Mouse (Mus musculus) midbrain, embryonic 11.5 days (tissue): Measurements from ENCODE around the gene Ddit4. TPM values are rescaled to one million over a fixed set of nuclear protein-coding genes. Genes with fewer than 3 reads are reported as not detected.

Source experiments
- ATAC-seq: fragments of 200-750 bp; cut with Nextera tagmentation; 2 replicates; pipeline ENCODE4 v1.8.0; 2017; ENCODE audit warnings: moderate TSS enrichment, moderate library complexity; ENCODE audit not compliant: low FRiP score
- DNase-seq: peaks from one replicate; pipeline ENCODE4 v3.0.0; 2015; ENCODE audit warnings: low spot score; ENCODE audit errors: missing footprints
- H3K27ac ChIP-seq: fragments of 300-500 bp; sonication (generic); 2 replicates; pipeline ENCODE4 v1.5.1; 2014; ENCODE audit warnings: low read depth, low read length
- H3K27me3 ChIP-seq: fragments of 300-500 bp; sonication (generic); 2 replicates; pipeline ENCODE4 v1.6.1; 2014; ENCODE audit warnings: mild to moderate bottlenecking, low read length, moderate library complexity, mixed read lengths; ENCODE audit not compliant: control insufficient read depth, insufficient read depth
- H3K36me3 ChIP-seq: fragments of 300-500 bp; sonication (generic); 2 replicates; pipeline ENCODE4 v1.6.1; 2014; ENCODE audit warnings: mild to moderate bottlenecking, low read length, moderate library complexity, mixed read lengths; ENCODE audit not compliant: control insufficient read depth, insufficient read depth
- H3K4me1 ChIP-seq: fragments of 300-500 bp; sonication (generic); 2 replicates; pipeline ENCODE4 v1.6.1; 2014; ENCODE audit warnings: low read length; ENCODE audit not compliant: control insufficient read depth, insufficient read depth
- H3K4me2 ChIP-seq: fragments of 300-500 bp; sonication (generic); 2 replicates; pipeline ENCODE4 v1.6.1; 2014; ENCODE audit warnings: mild to moderate bottlenecking, moderate library complexity
- H3K4me3 ChIP-seq: fragments of 300-500 bp; sonication (generic); 2 replicates; pipeline ENCODE4 v1.5.1; 2014; ENCODE audit warnings: low read depth, low read length
- H3K9ac ChIP-seq: fragments of 300-500 bp; sonication (generic); 2 replicates; pipeline ENCODE4 v1.6.1; 2014; ENCODE audit warnings: low read length
- H3K9me3 ChIP-seq: fragments of 300-500 bp; sonication (generic); 2 replicates; pipeline ENCODE4 v1.6.1; 2016; ENCODE audit warnings: low read length; ENCODE audit not compliant: control insufficient read depth
- WGBS: fragments of 180-500 bp; shearing (Covaris S2); extraction: QIAGEN DNeasy Blood & Tissue Kit; methylation state at CpG from one replicate; pipeline ENCODE4 v1.1.7; 2014; 5-methylcytosine and 5-hydroxymethylcytosine counted together
- polyA plus RNA-seq: library from polyadenylated mRNA; unstranded; fragments of >200 nt; fragmentation: Nextera tagmentation; extraction: Ambion mirVana; gene quantifications from 2 replicates; pipeline ENCODE4 v1.2.1, GENCODE M21; 2014

The Ddit4 gene
- polyA plus RNA-seq, 1 experiment from 2014 or later, result 4.5 TPM

- Histone ChIP-seq H3K36me3 (no peaks in the 10 kb centered on the region), H3K4me3 (no peak overlapping the region), H3K27ac (no peak overlapping the region; the same call in 1 of the 2 replicates), H3K9ac (no peak overlapping the region), H3K4me2 (no peak overlapping the region), H3K9me3 (no peaks in the 10 kb centered on the region), H3K4me1 (peaks cover 15% of the 10 kb centered on the region), H3K27me3 (no peaks in the 10 kb centered on the region)
- peak; percentile 87 for DNase-seq
- 75% methylated on average over 8 of the region's 8 CpGs for WGBS
- ATAC-seq, result no peak
These were observed 14.2 kb upstream of the Ddit4 start for GRCm38 (mm10) chr10:59965788-59966187.

DNA sequence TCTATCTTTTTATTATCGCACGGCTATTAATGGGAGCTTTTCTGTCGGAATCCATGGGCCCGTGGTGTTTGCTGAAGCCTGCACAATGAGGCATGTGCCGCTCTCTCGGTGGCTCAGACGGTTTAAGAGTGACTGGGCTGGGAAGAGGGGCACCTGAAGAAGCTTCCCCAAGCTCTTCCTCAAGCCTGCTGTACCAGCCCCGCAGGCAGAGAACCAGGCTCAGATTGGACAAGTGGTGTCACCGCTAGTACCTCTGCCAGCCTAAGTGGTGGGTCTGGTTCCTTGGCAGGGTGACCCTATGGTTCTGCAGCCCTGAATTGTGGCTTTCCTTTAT, 13.7 kb upstream of the Ddit4 start:
- H3K4me3 ChIP-seq, result no peak overlapping the region
- H3K4me1 ChIP-seq, result peaks cover 12% of the 10 kb centered on the region

DNA sequence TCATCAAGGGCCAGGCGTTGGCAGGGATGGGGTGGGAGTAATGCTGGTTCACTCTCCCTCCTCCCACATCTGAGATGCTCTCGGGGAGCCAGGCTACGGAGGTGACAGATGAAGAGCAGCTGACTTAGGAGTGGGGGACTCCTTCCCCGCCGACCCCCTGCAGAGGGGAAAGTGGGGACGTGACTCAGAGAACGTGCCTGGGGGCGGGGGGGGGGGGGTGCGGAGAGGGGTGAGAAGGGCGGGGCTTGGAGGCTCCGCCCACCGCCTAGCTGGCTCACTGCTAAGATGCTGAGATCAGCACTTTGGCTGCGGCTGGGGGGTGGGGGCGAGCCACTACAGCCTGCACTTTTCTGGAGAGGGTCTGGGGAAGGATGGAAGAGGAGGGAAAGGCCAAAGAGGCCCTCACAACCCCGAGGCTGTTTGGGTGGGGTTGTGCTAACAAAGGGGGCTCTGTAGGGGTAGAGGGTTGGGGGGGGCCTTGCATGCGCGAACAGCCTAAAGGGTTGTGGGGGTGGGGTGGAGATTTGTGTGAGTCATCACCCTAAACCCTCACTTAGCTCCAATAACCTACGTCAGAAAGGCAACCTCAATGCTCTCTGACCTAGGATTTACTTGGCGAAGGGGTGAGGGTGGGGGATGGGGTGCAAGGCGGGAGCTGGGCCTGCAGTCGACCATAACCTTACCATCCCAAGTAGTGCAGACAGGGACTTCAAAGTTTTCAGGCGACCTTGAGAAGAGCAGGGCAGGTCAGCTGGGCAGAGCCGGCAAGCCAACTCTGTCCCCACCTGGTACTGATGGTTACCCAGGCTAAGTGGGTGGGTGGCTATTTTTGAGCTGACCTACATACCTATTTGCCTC, 13.1 kb upstream of the Ddit4 start:
- 2% methylated on average over 20 of the region's 23 CpGs for WGBS

More for the DNA sequence above, 13.7 kb upstream of the Ddit4 start:
- H3K27ac ChIP-seq, result no peak overlapping the region; the same call in 1 of the 2 replicates
- H3K36me3 ChIP-seq, result no peaks in the 10 kb centered on the region
- no peaks in the 10 kb centered on the region for H3K27me3 ChIP-seq
- H3K9me3 ChIP-seq, result no peaks in the 10 kb centered on the region
- no peak overlapping the region for H3K4me2 ChIP-seq
- 29% methylated on average over 9 of the region's 9 CpGs for WGBS
- no peak for ATAC-seq
- peak; percentile 85 for DNase-seq
- no peak overlapping the region for H3K9ac ChIP-seq

DNA sequence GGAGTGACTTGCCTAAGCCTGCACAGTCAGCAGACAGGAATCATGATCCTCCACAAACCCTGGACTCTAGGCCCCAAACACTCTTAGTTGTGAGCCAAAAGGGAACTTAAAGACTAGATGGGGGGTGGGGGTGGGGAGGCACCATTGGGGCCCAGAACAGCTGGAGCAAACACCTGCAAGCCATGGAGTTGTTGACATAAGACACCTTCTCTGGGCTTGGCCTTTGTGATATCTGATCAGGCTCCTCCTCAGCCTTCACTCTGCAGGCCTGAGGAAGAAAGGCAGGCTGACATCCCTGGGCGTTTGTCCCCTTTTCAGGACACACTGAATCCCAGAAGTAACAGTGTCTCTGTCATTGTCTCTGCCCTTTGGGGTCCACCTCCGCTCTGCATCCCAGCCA, 12.0 kb upstream of the Ddit4 start:
- H3K9ac ChIP-seq, result no peak overlapping the region
- no peaks in the 10 kb centered on the region for H3K9me3 ChIP-seq
- H3K4me3 ChIP-seq, result no peak overlapping the region
- H3K36me3 ChIP-seq, result no peaks in the 10 kb centered on the region
- H3K4me1 ChIP-seq, result peaks cover 9% of the 10 kb centered on the region
- ATAC-seq, result no peak
- H3K4me2 ChIP-seq, result no peak overlapping the region
- H3K27ac ChIP-seq, result no peak overlapping the region
- no peak for DNase-seq
- H3K27me3 ChIP-seq, result no peaks in the 10 kb centered on the region
- 37% methylated on average over 2 of the region's 2 CpGs for WGBS

More for the DNA sequence above, 13.1 kb upstream of the Ddit4 start:
- H3K36me3 ChIP-seq, result no peaks in the 10 kb centered on the region
- peak; percentile 81 for ATAC-seq
- peak overlapping the region; percentile 17; the same call in 1 of the 2 replicates for H3K9ac ChIP-seq
- H3K4me3 ChIP-seq, result peak overlapping the region; percentile 1; the same call in 1 of the 2 replicates
- no peaks in the 10 kb centered on the region for H3K27me3 ChIP-seq
- H3K4me2 ChIP-seq, result peak overlapping the region; percentile 30
- no peaks in the 10 kb centered on the region for H3K9me3 ChIP-seq
- peak; percentile 90 for DNase-seq
- peaks cover 8% of the 10 kb centered on the region; the same call in 1 of the 2 replicates for H3K4me1 ChIP-seq
- peak overlapping the region; percentile 25; the same call in 1 of the 2 replicates for H3K27ac ChIP-seq

- Histone ChIP-seq H3K9ac (no peak overlapping the region), H3K4me3 (no peak overlapping the region), H3K27me3 (no peaks in the 10 kb centered on the region), H3K27ac (no peak overlapping the region), H3K36me3 (no peaks in the 10 kb centered on the region), H3K4me2 (no peak overlapping the region), H3K9me3 (no peaks in the 10 kb centered on the region), H3K4me1 (peaks cover 21% of the 10 kb centered on the region)
- peak; percentile 84 for DNase-seq
- WGBS, result 76% methylated on average over 12 of the region's 12 CpGs
- ATAC-seq, result no peak
These were observed 7.9 kb upstream of the Ddit4 start for GRCm38 (mm10) chr10:59959517-59959916.

- DNase-seq (no peak), ATAC-seq (peak; percentile 63)
- Histone ChIP-seq H3K36me3 (no peaks in the 10 kb centered on the region), H3K4me2 (no peak overlapping the region), H3K9me3 (no peaks in the 10 kb centered on the region), H3K4me3 (no peak overlapping the region), H3K9ac (peak overlapping the region; percentile 21), H3K27me3 (no peaks in the 10 kb centered on the region), H3K4me1 (peaks cover 21% of the 10 kb centered on the region), H3K27ac (peak overlapping the region; percentile 31)
- WGBS, result 24% methylated on average over 5 of the region's 5 CpGs
These were observed 6.8 kb upstream of the Ddit4 start for GRCm38 (mm10) chr10:59958458-59958857.

DNA sequence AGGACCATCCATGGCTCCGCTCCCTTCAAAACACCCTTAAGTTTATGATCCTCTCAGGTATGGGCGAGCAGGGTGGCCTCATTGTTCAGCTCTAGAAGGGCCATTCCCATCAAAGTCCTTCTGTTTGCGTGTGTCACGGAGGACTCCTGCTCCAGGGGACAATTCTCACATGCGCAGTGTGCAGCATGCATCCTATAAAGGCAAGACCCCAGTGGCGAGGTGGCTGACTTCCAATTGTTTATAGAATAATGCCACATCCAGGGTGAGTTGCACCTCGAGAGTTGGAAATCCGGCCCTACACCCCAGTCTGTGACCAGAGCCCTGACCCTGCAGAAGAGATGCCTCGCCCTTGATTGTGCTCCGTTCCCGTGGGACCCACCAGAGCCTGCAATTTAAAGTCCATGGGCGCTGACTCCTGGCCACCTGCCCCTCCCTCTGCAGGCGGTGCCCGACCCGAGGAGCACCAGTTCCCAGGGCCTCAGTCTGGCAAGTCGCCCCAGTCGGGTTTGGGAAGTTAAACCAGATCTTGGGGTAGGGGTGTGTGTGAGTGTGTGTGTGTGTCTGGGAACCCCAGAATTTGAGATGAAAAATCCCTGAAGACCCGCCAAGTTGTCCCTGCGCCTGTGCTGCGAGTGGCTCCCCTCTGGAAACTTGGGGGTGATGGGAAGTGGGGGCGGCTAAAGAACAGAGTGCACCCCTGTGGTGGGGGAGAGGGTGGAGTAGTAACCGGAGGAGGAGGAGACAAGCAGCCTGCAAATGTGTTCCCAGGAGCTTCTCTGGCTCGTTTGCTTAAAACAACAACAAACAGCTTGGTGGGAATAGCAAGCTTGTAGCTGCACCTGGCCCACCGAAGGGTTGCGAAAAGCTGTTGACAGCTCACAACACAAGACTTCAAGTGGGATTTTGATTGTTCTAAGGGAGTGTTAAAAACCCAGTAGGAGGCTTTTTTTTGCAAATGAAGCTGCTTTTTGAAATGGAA, 5.8 kb upstream of the Ddit4 start:
- peak overlapping the region; percentile 31 for H3K27ac ChIP-seq
- H3K4me2 ChIP-seq, result peak overlapping the region; percentile 42
- ATAC-seq (no peak), DNase-seq (peak; percentile 92)
- 9% methylated on average over 25 of the region's 25 CpGs for WGBS
- no peaks in the 10 kb centered on the region for H3K27me3 ChIP-seq
- H3K36me3 ChIP-seq, result no peaks in the 10 kb centered on the region
- peaks cover 28% of the 10 kb centered on the region for H3K4me1 ChIP-seq
- H3K9ac ChIP-seq, result peak overlapping the region; percentile 52
- H3K9me3 ChIP-seq, result no peaks in the 10 kb centered on the region
- H3K4me3 ChIP-seq, result peak overlapping the region; percentile 11; the same call in 1 of the 2 replicates

DNA sequence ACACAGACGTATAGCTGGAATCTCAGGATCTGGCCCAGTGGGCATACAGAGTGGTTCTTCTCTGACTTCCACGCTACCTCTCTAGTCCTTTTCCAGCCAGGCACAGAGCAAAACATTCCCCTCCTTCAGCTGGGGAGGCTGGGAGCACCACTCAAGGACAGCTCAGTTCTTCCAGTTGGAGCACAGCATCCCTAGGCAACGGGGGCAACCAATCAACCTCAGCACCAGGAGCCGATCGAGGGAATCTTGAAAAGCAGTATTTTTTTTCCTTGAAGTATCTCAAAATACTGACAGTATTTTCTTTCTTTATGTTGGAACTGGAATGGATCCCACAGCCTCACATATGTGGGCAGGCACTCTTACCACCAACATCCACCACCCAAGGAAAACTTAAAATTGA, 5.0 kb upstream of the Ddit4 start:
- ATAC-seq (no peak), DNase-seq (no peak)
- Histone ChIP-seq H3K4me2 (no peak overlapping the region), H3K4me1 (peaks cover 32% of the 10 kb centered on the region), H3K9ac (no peak overlapping the region), H3K9me3 (no peaks in the 10 kb centered on the region), H3K36me3 (no peaks in the 10 kb centered on the region), H3K27ac (peak overlapping the region; percentile 31), H3K4me3 (no peak overlapping the region), H3K27me3 (no peaks in the 10 kb centered on the region)
- WGBS, result 63% methylated on average over 5 of the region's 5 CpGs
